32 mouse cellular contexts compared by ENCODE assay signal in the genomic region with DNA sequence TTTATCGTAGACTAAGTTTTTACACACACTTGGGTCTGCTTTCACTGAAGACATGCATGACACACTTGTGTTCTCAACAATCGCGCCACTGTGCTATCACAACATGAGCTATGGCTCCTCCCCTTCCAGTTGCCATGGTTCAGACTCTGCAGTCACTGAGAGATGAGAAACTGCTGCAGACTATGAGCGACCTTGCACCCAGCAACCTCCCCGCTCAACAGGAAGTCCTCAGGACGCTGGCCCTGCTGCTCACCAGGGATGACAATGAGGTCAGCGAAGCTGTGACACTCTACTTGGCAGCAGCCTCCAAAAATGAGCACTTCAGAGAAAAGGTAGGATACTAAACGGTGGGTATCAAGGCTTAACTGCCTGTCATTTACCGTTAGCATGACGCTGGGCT. TPM values are rescaled to one million over a fixed set of nuclear protein-coding genes. Genes with fewer than 3 reads are reported as not detected.
DNase-seq lines count a peak whose midpoint lies in the region; TF ChIP-seq lines count a peak whose summit lies in the region.
"Had no signal": no experiment of that assay in that cellular context is flagged by ENCODE, and none has a peak within 500 bp of the region (broad histone marks: within the 10 kb centered on the region; RNA-seq: fewer than 3 reads in every experiment).

No protein-coding gene starts in this region.

- no peaks in the 10 kb centered on the region for H3K4me1 ChIP-seq in testis, adult 2 months (ENCODE audit: control insufficient read depth, insufficient read depth, low read length)

- TF ChIP-seq POLR2A in testis, adult 2 months (IDR thresholded peaks at IDR 0.05; ENCODE audit: control insufficient read depth, low read depth, low read length) = no peak

- no peaks in the 10 kb centered on the region for H3K27me3 ChIP-seq in testis, adult 2 months (ENCODE audit: control insufficient read depth, insufficient read depth, low read length)
- H3K27me3 ChIP-seq: embryonic facial prominence, embryonic 12.5 days; hindbrain, embryonic 12.5 days had no signal

- no peak for TF ChIP-seq CTCF in testis, adult 2 months (IDR thresholded peaks at IDR 0.05; ENCODE audit: control insufficient read depth, insufficient read depth, insufficient replicate concordance, low read depth, low read length)
- no peak for TF ChIP-seq CTCF in layer of hippocampus, adult 2 months (conservative IDR thresholded peaks at IDR 0.05)

- H3K4me3 ChIP-seq in testis, adult 2 months (ENCODE audit: control insufficient read depth, low read depth, low read length) = peak overlapping the region; percentile 0; the same call in 1 of the 2 replicates
- H3K4me3 ChIP-seq in layer of hippocampus, adult 2 months = no peak overlapping the region
- H3K4me3 ChIP-seq: embryonic facial prominence, embryonic 12.5 days; heart, adult 2 months; hindbrain, embryonic 12.5 days had no signal

- peak; percentile 11 for DNase-seq in kidney, adult 9 months
- no peak for DNase-seq in kidney, adult 11 months
- no peak for DNase-seq in testis, postnatal 14 days (ENCODE audit: low spot score)
- peak; percentile 74 to 78 for DNase-seq in adrenal gland, postnatal 36 days
- DNase-seq in spleen, adult 18-20 months = no peak
- no peak for DNase-seq in layer of hippocampus, adult 2 months (ENCODE audit: low spot score in 2 of 2)
- DNase-seq: cerebellum, adult 11 months; cerebellum, postnatal 14 days; forebrain, postnatal 0 days; gastrocnemius, postnatal 14 days; heart, adult 2 months; left cerebral cortex, postnatal 4 days; lung, postnatal 4 days; right cerebral cortex, postnatal 25 days; thymus, adult 18-20 months; thymus, postnatal 4 days had no signal

- H3K36me3 ChIP-seq in testis, adult 2 months (ENCODE audit: control insufficient read depth, insufficient read depth, low read length) = no peaks in the 10 kb centered on the region
- H3K36me3 ChIP-seq: embryonic facial prominence, embryonic 12.5 days had no signal

- no peak overlapping the region for H3K27ac ChIP-seq in testis, adult 2 months (ENCODE audit: control insufficient read depth, insufficient read depth, low read depth, low read length)
- H3K27ac ChIP-seq in layer of hippocampus, adult 2 months = no peak overlapping the region
- H3K27ac ChIP-seq: embryonic facial prominence, embryonic 12.5 days; heart, adult 2 months; hindbrain, embryonic 12.5 days had no signal

RNA-seq across cellular contexts. Expression of a gene that starts 19.5 kb away (rescaled TPM):
- 71.8 and 82.7 TPM in 2 replicates for polyA plus RNA-seq in testis, adult 2 months (2012; rRNA removed)
- total RNA-seq in adrenal gland, postnatal 36 days (2021) = not detected
- total RNA-seq in layer of hippocampus, adult 2 months (2021) = not detected
- total RNA-seq: adrenal gland, postnatal 4 days; ES-E14; gastrocnemius, postnatal 14 days; heart, adult 2 months; heart, postnatal 25 days; layer of hippocampus, postnatal 14 days; left cerebral cortex, adult 8-10 months; left cerebral cortex, postnatal 4 days; liver, adult 2 months; midbrain, postnatal 0 days had no signal
- polyA plus RNA-seq: embryonic facial prominence, embryonic 12.5 days; forebrain, embryonic 11.5 days; forebrain, postnatal 0 days; heart, adult 2 months; heart, embryonic 14.5 days; hindbrain, embryonic 12.5 days; intestine, postnatal 0 days; liver, adult 2 months; liver, embryonic 16.5 days; lung, embryonic 16.5 days; midbrain, postnatal 0 days; stomach, embryonic 14.5 days had no signal

RNA-seq across cellular contexts. Expression of a gene that starts 40.2 kb away (rescaled TPM):
- 10.0 and 11.0 TPM in 2 replicates for polyA plus RNA-seq in testis, adult 2 months (2012; rRNA removed)
- 10 to 100 TPM; 10.7 to 12.2 TPM for total RNA-seq in adrenal gland, postnatal 36 days (2021)
- 1 to 10 TPM; 2.3 to 2.9 TPM for total RNA-seq in layer of hippocampus, adult 2 months (2021)

Comparison
In these comparisons a context has a peak if more than half of its experiments do, and no peak if none do; other contexts are left out.
1. DNase-seq: peak in kidney, adult 9 months (single experiment) and adrenal gland, postnatal 36 days (2 of 2); none in kidney, adult 11 months (single experiment), testis, postnatal 14 days (single experiment), spleen, adult 18-20 months (0 of 2) and layer of hippocampus, adult 2 months (0 of 2).